Mouse (Mus musculus) spleen, adult 18-20 months (tissue): ENCODE measurements around the gene Nsun2.
A peak's percentile ranks its signal among the peaks of the same experiment; 100 is the strongest.
"Not testable (repeated sequence)": the region's sequence is repeated elsewhere in the genome, so short reads cannot be mapped to it uniquely, and the experiment has no call there.

ENCODE experiments used
- DNase-seq, 2 experiments: peaks; one replicate each; pipeline ENCODE4 v3.0.0; 2022; ENCODE audit warnings: mixed read lengths in 2 of 2

The Nsun2 gene

GRCm38 (mm10) chr13:69594577-69595256 lies 61.2 kb downstream of the Nsun2 start:
- no peak for DNase-seq

GRCm38 (mm10) chr13:69595911-69596310 lies 62.4 kb downstream of the Nsun2 start:
- no peak for DNase-seq

GRCm38 (mm10) chr13:69596515-69596914 lies 63.0 kb downstream of the Nsun2 start:
- DNase-seq, result no peak

- no peak for DNase-seq
Measured at GRCm38 (mm10) chr13:69598867-69599266, 65.3 kb downstream of the Nsun2 start.

- not testable (repeated sequence) for DNase-seq
Measured at GRCm38 (mm10) chr13:69600863-69601262, 67.3 kb downstream of the Nsun2 start.

- DNase-seq, result no peak
Measured at GRCm38 (mm10) chr13:69601321-69601720, 67.8 kb downstream of the Nsun2 start.

- DNase-seq, result no peak
Measured at GRCm38 (mm10) chr13:69604670-69605069, 71.1 kb downstream of the Nsun2 start.

GRCm38 (mm10) chr13:69608734-69609133 lies 75.2 kb downstream of the Nsun2 start:
- DNase-seq, result no peak

- no peak for DNase-seq
Measured at GRCm38 (mm10) chr13:69610751-69611397, 77.3 kb downstream of the Nsun2 start.

GRCm38 (mm10) chr13:69611398-69612174 lies 78.0 kb downstream of the Nsun2 start, which contains the start of gene Srd5a1:
Gene Srd5a1 (minus strand): TSS chr13:69611442.
- peak; percentile 99 to 100 for DNase-seq

- DNase-seq, result no peak
Measured at GRCm38 (mm10) chr13:69612175-69612544, 78.6 kb downstream of the Nsun2 start.

- no peak for DNase-seq
Measured at GRCm38 (mm10) chr13:69616716-69617115, 83.2 kb downstream of the Nsun2 start.

GRCm38 (mm10) chr13:69623843-69624242 lies 90.3 kb downstream of the Nsun2 start:
- no peak for DNase-seq

- no peak for DNase-seq
Measured at GRCm38 (mm10) chr13:69624510-69624909, 91.0 kb downstream of the Nsun2 start.

GRCm38 (mm10) chr13:69627941-69628340 lies 94.4 kb downstream of the Nsun2 start:
- DNase-seq, result no peak

- DNase-seq, result no peak
Measured at GRCm38 (mm10) chr13:69630576-69630975, 97.0 kb downstream of the Nsun2 start.

GRCm38 (mm10) chr13:69631111-69631510 lies 97.6 kb downstream of the Nsun2 start:
- no peak for DNase-seq

GRCm38 (mm10) chr13:69631659-69632058 lies 98.1 kb downstream of the Nsun2 start:
- DNase-seq, result no peak

GRCm38 (mm10) chr13:69633551-69633950 lies 100.0 kb downstream of the Nsun2 start:
- no peak for DNase-seq

- no peak for DNase-seq
Measured at GRCm38 (mm10) chr13:69633988-69634387, 100.4 kb downstream of the Nsun2 start.

- not testable (repeated sequence) for DNase-seq
Measured at GRCm38 (mm10) chr13:69635836-69636235, 102.3 kb downstream of the Nsun2 start.

- DNase-seq, result no peak
Measured at GRCm38 (mm10) chr13:69636375-69636774, 102.8 kb downstream of the Nsun2 start.

GRCm38 (mm10) chr13:69636816-69637215 lies 103.3 kb downstream of the Nsun2 start:
- DNase-seq, result no peak

- no peak for DNase-seq
Measured at GRCm38 (mm10) chr13:69637657-69638056, 104.1 kb downstream of the Nsun2 start.
